Mouse (Mus musculus): ENCODE data around the gene Cnn1. TPM values are rescaled to one million over a fixed set of nuclear protein-coding genes. Genes with fewer than 3 reads are reported as not detected.

The Cnn1 gene
- 0.10 and 0.19 TPM in 2 replicates for total RNA-seq (2012; rRNA removed)
- under 1 TPM in 1 of 2 experiments, not detected in 1; 0.06 TPM for polyA plus RNA-seq (2012; ENCODE audit: insufficient read depth in 1 of 2, insufficient read length in 2 of 2, low read depth in 1 of 2, low replicate concordance in 2 of 2, missing spikeins in 1 of 2)

DNA sequence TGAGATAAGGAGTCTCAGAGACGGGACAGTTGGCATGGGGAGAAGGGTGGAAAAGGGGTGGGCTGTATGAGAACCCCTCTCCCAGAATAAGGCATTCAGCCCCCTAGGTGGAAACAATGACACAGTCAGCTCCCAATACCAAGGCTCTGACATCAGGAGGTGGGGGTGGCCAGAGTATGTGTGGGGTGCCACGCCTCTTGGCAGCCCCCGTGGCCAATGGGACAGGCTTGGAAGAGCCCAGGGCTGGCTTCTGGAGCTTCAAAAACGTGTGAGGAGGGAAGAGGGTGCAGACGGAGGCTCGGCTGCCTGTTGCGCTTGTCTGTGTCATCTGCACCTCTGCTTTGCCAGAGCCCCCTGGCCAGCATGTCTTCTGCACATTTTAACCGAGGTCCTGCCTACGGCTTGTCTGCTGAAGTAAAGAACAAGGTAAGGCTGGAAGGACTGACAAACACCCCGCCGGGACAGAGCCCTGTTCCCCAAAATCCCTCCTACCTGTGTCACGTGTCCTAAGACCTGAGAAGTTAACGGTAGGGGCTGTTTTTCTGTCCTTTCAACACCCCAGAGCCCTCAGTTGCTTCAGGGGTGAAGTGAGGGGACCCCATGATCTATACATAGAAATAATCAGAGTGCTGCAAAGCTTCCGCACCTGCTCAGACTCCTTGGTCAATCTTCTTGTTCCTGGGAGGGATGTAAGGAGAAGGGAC, at the start of gene Cnn1:
Gene Cnn1 (plus strand): TSS at position 224 of the 704 bp plus-strand sequence.
- no peak within 1 kb of the TSS for H3K4me3 ChIP-seq (ENCODE audit: control insufficient read depth in 1 of 2, insufficient read depth in 1 of 2, low read depth in 2 of 2, low read length in 2 of 2)
- H3K27ac ChIP-seq (ENCODE audit: control insufficient read depth, low read depth, low read length), result no peak within 1 kb of the TSS
- DNase-seq (ENCODE audit: low read depth, low spot score), result peak; percentile 52
- H3K4me1 ChIP-seq (ENCODE audit: control insufficient read depth in 1 of 2, insufficient read depth in 2 of 2, low read length in 2 of 2), result peaks cover 0 to 5% of the 10 kb centered on the region in 2 experiments; a peak in 2 of 4 replicates
- no peaks in the 10 kb centered on the region for H3K9me3 ChIP-seq (replicated peaks; ENCODE audit: insufficient read depth, low read length)
- H3K79me2 ChIP-seq (ENCODE audit: control insufficient read depth, insufficient read depth, low read length, poor library complexity), result no peaks in the 10 kb centered on the region
- TF ChIP-seq RCOR1 (IDR thresholded peaks at IDR 0.05; ENCODE audit: low read depth, low read length), result no peak
- peak; percentile 62 for TF ChIP-seq USF1 (IDR thresholded peaks at IDR 0.05; ENCODE audit: low read depth, low read length)
- no peaks in the 10 kb centered on the region; a peak in 1 of 4 replicates for H3K27me3 ChIP-seq (ENCODE audit: control insufficient read depth in 1 of 2, insufficient read depth in 2 of 2, low read length in 2 of 2)
- H3K9ac ChIP-seq (ENCODE audit: control insufficient read depth, low read depth, low read length, poor library complexity, severe bottlenecking), result no peak within 1 kb of the TSS
- peaks cover 0 to 2% of the 10 kb centered on the region in 2 experiments; a peak in 1 of 4 replicates for H3K36me3 ChIP-seq (ENCODE audit: control insufficient read depth in 1 of 2, insufficient read depth in 2 of 2, low read length in 2 of 2)

- H3K9ac ChIP-seq (ENCODE audit: control insufficient read depth, low read depth, low read length, poor library complexity, severe bottlenecking), result no peak overlapping the region
- H3K27ac ChIP-seq (ENCODE audit: control insufficient read depth, low read depth, low read length), result no peak overlapping the region
- H3K36me3 ChIP-seq (ENCODE audit: control insufficient read depth in 1 of 2, insufficient read depth in 2 of 2, low read length in 2 of 2), result no peaks in the 10 kb centered on the region
- DNase-seq (ENCODE audit: low read depth, low spot score), result no peak
- no peaks in the 10 kb centered on the region for H3K9me3 ChIP-seq (replicated peaks; ENCODE audit: insufficient read depth, low read length)
- TF ChIP-seq POLR2A (IDR thresholded peaks at IDR 0.05; ENCODE audit: control insufficient read depth in 1 of 2, insufficient read depth in 1 of 2, low read depth in 1 of 2, low read length in 2 of 2, poor library complexity in 1 of 2) (0 out of 4 replicates have a peak, but pooled peaks of 1 of the 2 experiments have one; percentile 24), GATA1 (IDR thresholded peaks at IDR 0.05; ENCODE audit: low read depth, low read length) (no peak)
- H3K4me1 ChIP-seq (ENCODE audit: control insufficient read depth in 1 of 2, insufficient read depth in 2 of 2, low read length in 2 of 2), result no peaks in the 10 kb centered on the region
- no peaks in the 10 kb centered on the region for H3K79me2 ChIP-seq (ENCODE audit: control insufficient read depth, insufficient read depth, low read length, poor library complexity)
- H3K4me3 ChIP-seq (ENCODE audit: control insufficient read depth in 1 of 2, insufficient read depth in 1 of 2, low read depth in 2 of 2, low read length in 2 of 2), result no peak overlapping the region
- no peaks in the 10 kb centered on the region for H3K27me3 ChIP-seq (ENCODE audit: control insufficient read depth in 1 of 2, insufficient read depth in 2 of 2, low read length in 2 of 2)
Measured at GRCm38 (mm10) chr9:22049315-22049714, 49.7 kb upstream of the Cnn1 start.

GRCm38 (mm10) chr9:22049721-22050270, 49.2 kb upstream of the Cnn1 start:
- Histone ChIP-seq H3K9ac (ENCODE audit: control insufficient read depth, low read depth, low read length, poor library complexity, severe bottlenecking) (no peak overlapping the region), H3K27ac (ENCODE audit: control insufficient read depth, low read depth, low read length) (no peak overlapping the region), H3K27me3 (ENCODE audit: control insufficient read depth in 1 of 2, insufficient read depth in 2 of 2, low read length in 2 of 2) (no peaks in the 10 kb centered on the region)

GRCm38 (mm10) chr9:22050351-22050889, 48.6 kb upstream of the Cnn1 start:
- no peak overlapping the region for H3K9ac ChIP-seq (ENCODE audit: control insufficient read depth, low read depth, low read length, poor library complexity, severe bottlenecking)
- H3K4me1 ChIP-seq (ENCODE audit: control insufficient read depth in 1 of 2, insufficient read depth in 2 of 2, low read length in 2 of 2), result no peaks in the 10 kb centered on the region
- H3K4me3 ChIP-seq (ENCODE audit: control insufficient read depth in 1 of 2, insufficient read depth in 1 of 2, low read depth in 2 of 2, low read length in 2 of 2), result no peak overlapping the region
- H3K27me3 ChIP-seq (ENCODE audit: control insufficient read depth in 1 of 2, insufficient read depth in 2 of 2, low read length in 2 of 2), result no peaks in the 10 kb centered on the region
- no peaks in the 10 kb centered on the region for H3K9me3 ChIP-seq (replicated peaks; ENCODE audit: insufficient read depth, low read length)
- no peaks in the 10 kb centered on the region for H3K36me3 ChIP-seq (ENCODE audit: control insufficient read depth in 1 of 2, insufficient read depth in 2 of 2, low read length in 2 of 2)
- H3K27ac ChIP-seq (ENCODE audit: control insufficient read depth, low read depth, low read length), result no peak overlapping the region
- no peak for DNase-seq (ENCODE audit: low read depth, low spot score)
- no peaks in the 10 kb centered on the region for H3K79me2 ChIP-seq (ENCODE audit: control insufficient read depth, insufficient read depth, low read length, poor library complexity)
- TF ChIP-seq KAT2A (conservative IDR thresholded peaks at IDR 0.05; ENCODE audit: low read depth, low read length) (no peak), ZC3H11A (IDR thresholded peaks at IDR 0.05; ENCODE audit: low read depth, low read length) (no peak), ZNF384 (IDR thresholded peaks at IDR 0.05; ENCODE audit: low read depth, low read length) (no peak), MYC (IDR thresholded peaks at IDR 0.05; ENCODE audit: low read depth, low read length) (no peak), USF2 (IDR thresholded peaks at IDR 0.05; ENCODE audit: borderline replicate concordance in 1 of 2, insufficient read depth in 1 of 2, low read depth in 1 of 2, low read length in 2 of 2) (no peak), GABPA (IDR thresholded peaks at IDR 0.05; ENCODE audit: low read depth, low read length) (no peak), NRF1 (IDR thresholded peaks at IDR 0.05; ENCODE audit: insufficient read depth, low read depth, low read length, poor library complexity, severe bottlenecking) (no peak), MEF2A (IDR thresholded peaks at IDR 0.05; ENCODE audit: extremely low read depth, insufficient replicate concordance, low read depth, low read length, poor library complexity, severe bottlenecking) (no peak), ELF1 (IDR thresholded peaks at IDR 0.05; ENCODE audit: low read depth, low read length) (no peak), EP300 (IDR thresholded peaks at IDR 0.05; ENCODE audit: low read depth in 1 of 2, low read length in 2 of 2) (no peak), TCF12 (IDR thresholded peaks at IDR 0.05; ENCODE audit: low read depth, low read length) (no peak), GATA1 (IDR thresholded peaks at IDR 0.05; ENCODE audit: low read depth, low read length) (no peak)

More at GRCm38 (mm10) chr9:22049721-22050270, 49.2 kb upstream of the Cnn1 start:
- no peak for DNase-seq (ENCODE audit: low read depth, low spot score)
- Histone ChIP-seq H3K4me3 (ENCODE audit: control insufficient read depth in 1 of 2, insufficient read depth in 1 of 2, low read depth in 2 of 2, low read length in 2 of 2) (no peak overlapping the region), H3K4me1 (ENCODE audit: control insufficient read depth in 1 of 2, insufficient read depth in 2 of 2, low read length in 2 of 2) (no peaks in the 10 kb centered on the region), H3K36me3 (ENCODE audit: control insufficient read depth in 1 of 2, insufficient read depth in 2 of 2, low read length in 2 of 2) (no peaks in the 10 kb centered on the region), H3K9me3 (replicated peaks; ENCODE audit: insufficient read depth, low read length) (no peaks in the 10 kb centered on the region), H3K79me2 (ENCODE audit: control insufficient read depth, insufficient read depth, low read length, poor library complexity) (no peaks in the 10 kb centered on the region)
- TF ChIP-seq EP300 (IDR thresholded peaks at IDR 0.05; ENCODE audit: low read depth in 1 of 2, low read length in 2 of 2), result no peak
- 0 out of 4 replicates have a peak, but pooled peaks of 1 of the 2 experiments have one; percentile 9 for TF ChIP-seq POLR2A (IDR thresholded peaks at IDR 0.05; ENCODE audit: control insufficient read depth in 1 of 2, insufficient read depth in 1 of 2, low read depth in 1 of 2, low read length in 2 of 2, poor library complexity in 1 of 2)
